Mouse (Mus musculus): ENCODE data around the gene Ampd3.

The Ampd3 gene

DNA sequence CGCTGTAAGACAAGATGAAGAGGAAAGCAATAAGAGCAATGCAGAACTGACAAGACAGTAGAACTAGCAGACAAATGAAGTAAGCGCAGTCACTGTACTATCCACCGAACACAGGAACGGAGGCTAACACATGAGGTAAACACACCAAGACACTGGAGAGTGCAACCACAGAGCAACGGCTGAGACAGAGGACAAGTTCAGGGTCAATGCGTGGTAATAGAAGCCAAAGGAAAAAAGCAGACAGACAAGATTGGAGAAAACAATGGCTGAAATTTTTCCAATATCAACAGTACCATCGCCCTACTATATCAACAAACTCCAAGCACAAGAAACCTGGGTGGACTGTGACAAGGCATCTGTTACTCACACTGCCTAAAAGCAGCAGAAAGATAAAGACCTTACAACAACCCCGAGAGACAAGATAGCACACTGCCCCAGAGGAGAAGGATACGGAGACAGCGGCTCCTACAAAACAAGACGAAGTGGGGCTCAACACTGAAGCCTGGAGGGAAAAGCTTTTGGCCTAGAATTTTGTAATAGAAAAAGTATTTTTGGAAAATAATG lies 50.9 kb downstream of the Ampd3 start:
- in situ Hi-C loops (cut with MboI; ENCODE audit: low pct_unique_long_range_greater_than_20kb in 1 of 2, low sequenced_read_pairs in 2 of 2, unreplicated experiment in 1 of 2): loop anchor here (5.0 to 10.0 kb wide), 2 partner anchors 108 to 196 kb away; no protein-coding TSS in a partner anchor

DNA sequence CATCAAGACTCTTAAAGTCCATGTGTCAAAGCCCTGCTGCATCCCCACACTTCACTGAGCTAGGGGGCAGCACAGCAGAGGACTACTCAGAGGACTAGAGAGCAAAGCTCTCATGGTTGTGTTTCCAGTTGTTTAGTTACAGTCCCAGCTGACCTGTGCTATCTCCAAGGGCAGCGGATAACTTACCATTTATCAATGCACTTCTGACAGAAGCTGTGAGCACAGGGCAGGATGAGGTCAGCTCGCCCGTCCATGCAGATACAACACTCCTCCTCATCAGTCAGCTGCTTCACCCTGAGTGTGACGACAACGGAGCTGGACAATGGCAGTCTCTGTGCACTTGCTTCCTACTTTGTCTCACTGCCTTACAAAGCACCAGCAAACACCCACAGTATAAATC lies 53.1 kb downstream of the Ampd3 start:
- in situ Hi-C loops (cut with MboI; ENCODE audit: low pct_unique_long_range_greater_than_20kb in 1 of 2, low sequenced_read_pairs in 2 of 2, unreplicated experiment in 1 of 2): no loop called here

DNA sequence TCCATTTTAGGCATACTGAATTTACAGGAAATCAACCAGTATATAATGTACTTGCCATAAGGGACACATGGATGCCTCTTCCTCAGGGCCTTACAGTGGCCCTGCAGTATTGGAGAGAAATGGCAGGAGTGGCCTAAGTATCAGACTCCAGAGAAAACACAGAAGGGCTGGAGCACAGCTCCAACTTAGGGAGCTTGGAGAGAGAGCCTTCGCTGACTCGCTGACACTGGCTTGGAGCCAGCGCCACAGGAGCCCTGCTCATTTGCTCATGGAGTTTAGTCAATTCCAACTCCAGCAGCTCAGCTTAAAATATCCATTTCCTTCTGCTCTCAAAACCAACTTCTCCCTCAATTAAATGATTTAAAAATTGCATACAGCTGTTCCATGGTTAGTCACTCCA lies 53.6 kb downstream of the Ampd3 start:
- in situ Hi-C loops (cut with MboI; ENCODE audit: low pct_unique_long_range_greater_than_20kb in 1 of 2, low sequenced_read_pairs in 2 of 2, unreplicated experiment in 1 of 2): no loop called here

DNA sequence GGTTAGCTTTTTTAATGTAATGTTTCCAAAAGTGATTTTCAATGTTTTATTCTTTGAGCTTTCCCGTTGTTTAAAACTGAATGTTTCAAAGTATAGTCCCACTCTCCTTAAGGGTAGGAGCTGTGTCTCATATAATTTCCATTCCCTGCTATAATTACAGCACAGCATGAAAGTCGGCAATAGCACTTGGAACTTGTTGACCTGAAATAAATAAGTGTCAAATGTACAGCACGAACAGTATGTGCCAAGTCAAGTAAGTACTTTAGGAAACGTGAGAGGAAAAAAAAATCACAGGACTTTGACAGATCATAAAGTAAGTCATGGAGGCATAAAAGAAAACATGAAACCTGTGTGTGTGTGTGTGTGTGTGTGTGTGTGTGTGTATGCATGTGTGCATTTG lies 54.0 kb downstream of the Ampd3 start:
- in situ Hi-C loops (cut with MboI; ENCODE audit: low pct_unique_long_range_greater_than_20kb in 1 of 2, low sequenced_read_pairs in 2 of 2, unreplicated experiment in 1 of 2): no loop called here

DNA sequence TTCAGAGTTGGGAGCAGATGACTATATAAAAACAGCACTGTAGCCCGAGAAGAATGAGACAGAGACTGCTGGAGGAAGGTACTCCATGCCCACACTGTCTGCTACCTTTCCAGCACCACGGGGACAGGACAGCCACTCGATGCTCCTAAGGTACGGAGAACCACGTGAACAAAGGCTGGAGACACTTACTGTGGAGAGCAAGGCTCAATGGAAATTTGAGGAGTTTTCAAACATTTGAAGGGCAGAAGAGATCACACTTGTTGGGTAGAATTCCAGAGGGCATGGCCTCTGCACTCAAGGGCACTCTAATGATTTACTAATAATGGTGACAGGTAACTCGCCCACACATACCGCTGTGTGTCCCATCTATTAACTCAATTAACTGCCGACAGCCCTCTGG lies 55.1 kb downstream of the Ampd3 start:
- in situ Hi-C loops (cut with MboI; ENCODE audit: low pct_unique_long_range_greater_than_20kb in 1 of 2, low sequenced_read_pairs in 2 of 2, unreplicated experiment in 1 of 2): no loop called here

DNA sequence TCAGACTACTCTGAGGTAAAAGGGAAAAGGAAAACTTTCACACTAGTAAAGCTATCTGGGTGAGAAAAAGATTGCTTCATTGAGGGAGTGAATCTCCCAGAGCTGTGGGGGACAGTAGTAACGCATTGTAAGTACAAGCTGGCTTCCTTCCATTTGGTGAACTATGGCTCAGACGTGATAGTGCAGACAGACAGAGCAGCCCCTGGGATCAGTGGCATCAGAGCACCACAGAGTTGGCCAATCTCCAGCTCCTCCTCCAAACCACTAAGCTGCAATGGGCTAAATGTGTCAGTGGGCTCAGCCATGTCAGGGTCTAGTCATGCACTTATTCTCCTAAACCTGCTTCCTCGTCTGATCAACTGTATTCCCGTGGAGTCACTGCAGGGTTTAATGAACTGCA lies 55.6 kb downstream of the Ampd3 start:
- in situ Hi-C loops (cut with MboI; ENCODE audit: low pct_unique_long_range_greater_than_20kb in 1 of 2, low sequenced_read_pairs in 2 of 2, unreplicated experiment in 1 of 2): no loop called here

DNA sequence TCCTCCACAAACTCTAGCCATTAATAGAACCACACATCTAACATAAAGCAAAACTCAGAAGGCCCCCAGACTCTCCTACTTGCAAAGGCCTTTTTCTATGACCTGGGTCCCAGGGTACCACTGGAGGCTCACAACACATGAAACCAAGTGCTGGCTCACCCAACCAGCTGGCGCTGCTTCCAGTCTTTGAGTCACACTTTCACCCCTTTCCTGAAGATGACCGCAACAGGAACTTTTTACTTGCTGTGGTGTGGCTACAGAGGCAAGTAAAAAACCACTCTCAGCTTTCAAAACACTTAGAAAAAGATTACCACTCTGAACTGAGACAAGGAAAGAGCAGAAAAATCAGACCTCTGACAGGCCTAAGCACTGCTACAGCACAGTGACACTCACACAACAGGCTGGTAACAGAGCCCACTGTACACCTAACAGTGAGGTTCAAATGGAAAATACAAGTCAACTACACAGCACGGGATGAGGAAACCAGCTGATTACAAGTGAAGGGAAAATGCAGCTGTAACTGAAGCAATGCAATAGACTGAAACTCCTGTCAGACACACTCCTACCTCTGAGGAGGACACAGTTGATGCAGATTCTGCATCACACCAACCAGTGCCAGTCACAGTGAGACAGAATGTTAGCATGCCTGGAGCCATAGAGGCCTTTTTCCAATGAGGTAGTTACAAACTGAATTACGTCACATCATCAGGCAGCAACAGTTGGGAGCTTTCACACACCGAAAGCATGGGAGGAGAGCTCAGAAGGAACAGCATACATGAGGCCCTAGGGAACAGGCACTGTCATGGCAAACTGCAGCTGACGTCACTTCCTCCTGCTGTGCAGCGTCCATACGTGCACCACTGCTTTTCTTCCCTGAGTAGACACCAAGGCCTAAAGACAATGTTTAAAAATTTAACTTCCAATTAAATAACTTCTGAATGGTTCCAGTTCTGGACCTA lies 56.3 kb downstream of the Ampd3 start:
- in situ Hi-C loops (cut with MboI; ENCODE audit: low pct_unique_long_range_greater_than_20kb in 1 of 2, low sequenced_read_pairs in 2 of 2, unreplicated experiment in 1 of 2): no loop called here

DNA sequence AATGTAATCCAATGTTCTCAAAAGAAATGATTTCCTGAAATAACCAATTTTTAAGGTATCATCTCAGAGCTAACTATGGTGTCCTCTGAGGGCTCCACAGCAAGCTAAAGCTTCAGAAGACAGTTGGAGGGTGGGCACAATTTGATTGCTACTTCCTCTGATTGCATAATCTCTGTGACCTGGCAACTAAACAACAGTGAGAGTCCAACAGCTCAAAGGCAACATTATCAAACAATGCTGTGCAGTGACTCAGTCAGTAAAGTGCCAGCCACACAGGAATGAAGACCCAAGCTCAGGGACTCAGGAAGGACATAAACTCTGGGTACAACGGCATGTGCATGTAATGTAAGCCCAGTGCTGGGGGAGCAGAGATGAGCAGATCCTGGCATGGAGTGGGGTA lies 65.0 kb downstream of the Ampd3 start:
- in situ Hi-C loops (cut with MboI; ENCODE audit: low pct_unique_long_range_greater_than_20kb in 1 of 2, low sequenced_read_pairs in 2 of 2, unreplicated experiment in 1 of 2): no loop called here

DNA sequence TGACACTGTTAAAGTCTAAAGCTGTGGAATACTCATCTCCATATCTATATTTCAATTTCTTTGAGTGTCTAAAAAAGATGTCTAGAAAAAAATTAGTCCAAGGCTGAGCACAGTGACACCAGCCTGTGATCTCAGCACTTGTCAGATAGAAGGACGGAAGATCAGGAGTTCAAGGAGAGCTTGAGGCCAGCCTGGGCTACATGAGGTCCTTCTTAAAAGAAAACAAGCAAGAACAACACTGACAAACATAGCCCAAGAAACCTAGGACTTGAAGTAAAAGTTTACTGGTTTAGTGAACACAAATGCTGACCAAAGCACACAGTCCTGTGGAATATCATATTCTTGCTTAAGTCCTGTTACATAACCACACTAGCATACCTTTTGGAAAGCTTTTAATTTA lies 66.0 kb downstream of the Ampd3 start:
- in situ Hi-C loops (cut with MboI; ENCODE audit: low pct_unique_long_range_greater_than_20kb in 1 of 2, low sequenced_read_pairs in 2 of 2, unreplicated experiment in 1 of 2): no loop called here

DNA sequence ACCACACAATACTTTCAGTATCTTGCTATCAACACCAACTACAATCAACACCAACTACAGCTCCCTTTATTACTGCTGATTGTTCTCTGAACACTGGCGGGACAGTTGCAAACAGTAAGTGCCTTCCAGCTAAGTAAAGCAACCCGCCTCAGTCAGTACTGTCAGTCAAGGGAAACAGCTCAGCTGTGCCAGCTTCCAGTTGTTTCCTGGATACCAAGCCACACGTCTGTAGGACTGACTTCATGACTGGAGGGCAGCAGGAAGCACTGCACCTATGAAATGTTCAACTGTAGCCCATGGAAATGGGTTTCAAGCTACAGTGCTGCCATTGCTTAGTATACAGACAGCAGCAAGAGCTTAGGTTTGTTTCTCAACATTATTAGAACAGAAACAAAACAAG lies 66.5 kb downstream of the Ampd3 start:
- in situ Hi-C loops (cut with MboI; ENCODE audit: low pct_unique_long_range_greater_than_20kb in 1 of 2, low sequenced_read_pairs in 2 of 2, unreplicated experiment in 1 of 2): no loop called here

DNA sequence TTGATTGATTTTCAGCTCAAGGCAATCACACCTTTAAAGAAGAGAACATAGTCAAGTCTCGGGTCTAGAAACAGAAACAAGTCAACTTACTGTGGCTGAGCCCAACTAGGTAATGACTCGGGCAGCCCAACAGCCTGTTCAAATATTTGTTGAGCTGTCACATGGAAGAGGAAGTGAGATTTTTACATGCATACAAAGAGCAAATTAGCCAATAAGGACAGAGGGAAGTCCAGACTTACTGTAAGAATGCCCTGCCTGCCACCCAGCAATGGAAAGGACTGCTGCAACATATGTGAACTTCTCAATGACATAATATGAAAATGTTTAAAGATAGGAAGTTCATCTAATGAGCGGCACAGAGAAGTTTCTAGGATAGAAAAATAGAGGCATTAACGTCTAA lies 72.3 kb downstream of the Ampd3 start:
- in situ Hi-C loops (cut with MboI; ENCODE audit: low pct_unique_long_range_greater_than_20kb in 1 of 2, low sequenced_read_pairs in 2 of 2, unreplicated experiment in 1 of 2): no loop called here

DNA sequence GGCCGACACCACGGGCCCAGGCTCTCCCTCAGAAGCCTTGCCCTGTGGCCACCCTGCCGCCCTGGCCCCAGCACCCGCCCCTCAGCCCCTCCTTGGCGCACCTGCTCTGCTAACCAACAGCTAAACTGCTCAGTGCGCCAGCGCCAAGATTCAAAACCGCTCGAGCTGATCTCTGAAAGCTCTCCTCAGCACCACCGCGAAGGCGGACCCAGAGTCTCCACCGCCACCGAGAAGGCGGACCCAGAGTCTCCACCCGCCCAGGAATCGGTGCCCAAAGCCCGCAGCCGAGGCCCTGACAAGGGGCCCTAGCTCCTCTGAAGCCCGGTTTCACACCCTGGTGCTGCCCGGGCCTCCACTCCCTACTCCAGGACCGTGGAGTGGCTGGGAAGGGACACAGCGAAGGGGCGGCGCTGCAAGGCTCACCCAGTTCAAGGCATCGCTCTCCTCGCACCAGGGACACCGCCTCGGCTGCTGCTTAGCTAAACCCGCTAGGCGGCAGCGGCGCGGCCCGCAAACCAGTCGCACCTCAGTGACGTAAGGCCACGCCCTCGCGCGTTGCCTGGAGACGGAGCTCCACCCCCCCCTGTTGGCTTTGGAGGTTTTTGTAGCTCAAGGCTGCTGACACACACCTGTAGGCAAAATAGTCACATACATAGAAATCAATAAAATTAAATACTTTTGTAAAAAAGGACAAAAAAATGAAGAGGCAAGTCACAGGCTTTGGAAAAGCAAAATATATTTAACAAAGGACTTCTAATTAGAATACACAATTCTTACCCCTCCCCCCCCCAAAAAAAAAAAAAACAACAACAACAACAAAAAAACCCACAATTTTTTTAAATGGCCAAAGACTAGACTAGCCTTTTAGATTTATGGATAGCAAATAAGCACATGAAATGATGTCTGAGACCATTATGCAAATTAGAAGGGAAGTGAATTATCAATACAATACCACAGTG lies 76.2 kb downstream of the Ampd3 start, which contains the start of gene Rnf141:
Gene Rnf141 (minus strand): TSS at position 542 of the 959 bp plus-strand sequence.
- in situ Hi-C loops (cut with MboI; ENCODE audit: low pct_unique_long_range_greater_than_20kb in 1 of 2, low sequenced_read_pairs in 2 of 2, unreplicated experiment in 1 of 2): no loop called here

DNA sequence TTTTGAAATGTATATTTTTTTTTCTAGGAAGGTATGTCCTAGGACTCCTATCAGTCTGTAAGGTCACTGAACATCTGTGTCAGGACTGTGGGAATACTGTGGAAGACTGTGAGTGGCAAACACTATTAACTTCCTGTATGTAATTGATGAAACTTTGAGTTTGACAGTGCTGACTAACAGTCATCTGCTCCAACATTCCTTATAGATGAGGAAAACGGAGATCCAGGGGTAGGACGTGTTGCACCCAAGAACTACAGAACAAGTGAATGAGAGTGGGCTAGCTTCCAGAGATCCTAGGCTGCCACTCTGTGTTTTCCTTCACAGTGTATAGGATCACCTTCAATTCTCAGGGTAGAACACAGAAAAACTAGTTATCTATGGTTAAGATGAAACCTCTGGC lies 79.3 kb downstream of the Ampd3 start:
- in situ Hi-C loops (cut with MboI; ENCODE audit: low pct_unique_long_range_greater_than_20kb in 1 of 2, low sequenced_read_pairs in 2 of 2, unreplicated experiment in 1 of 2): no loop called here

DNA sequence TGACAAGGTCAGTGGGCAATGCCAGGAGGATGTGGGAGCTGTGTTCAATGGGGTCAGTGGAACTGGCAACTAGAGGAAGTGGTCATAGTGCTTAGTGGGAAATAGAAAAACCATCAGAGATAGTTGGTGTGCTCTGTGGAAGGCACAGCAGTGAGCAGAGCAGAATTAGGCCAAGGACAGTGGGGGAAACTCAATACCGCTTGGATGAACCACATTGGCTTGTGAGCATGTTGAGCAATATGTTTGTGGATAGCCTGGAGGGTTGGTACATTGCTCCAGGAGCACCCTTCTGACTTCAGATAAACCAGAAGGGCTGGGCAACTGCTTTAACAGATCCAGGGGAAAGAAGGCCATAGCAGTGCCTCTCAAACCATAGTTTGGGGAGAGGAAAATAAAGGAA lies 80.4 kb downstream of the Ampd3 start:
- in situ Hi-C loops (cut with MboI; ENCODE audit: low pct_unique_long_range_greater_than_20kb in 1 of 2, low sequenced_read_pairs in 2 of 2, unreplicated experiment in 1 of 2): no loop called here

DNA sequence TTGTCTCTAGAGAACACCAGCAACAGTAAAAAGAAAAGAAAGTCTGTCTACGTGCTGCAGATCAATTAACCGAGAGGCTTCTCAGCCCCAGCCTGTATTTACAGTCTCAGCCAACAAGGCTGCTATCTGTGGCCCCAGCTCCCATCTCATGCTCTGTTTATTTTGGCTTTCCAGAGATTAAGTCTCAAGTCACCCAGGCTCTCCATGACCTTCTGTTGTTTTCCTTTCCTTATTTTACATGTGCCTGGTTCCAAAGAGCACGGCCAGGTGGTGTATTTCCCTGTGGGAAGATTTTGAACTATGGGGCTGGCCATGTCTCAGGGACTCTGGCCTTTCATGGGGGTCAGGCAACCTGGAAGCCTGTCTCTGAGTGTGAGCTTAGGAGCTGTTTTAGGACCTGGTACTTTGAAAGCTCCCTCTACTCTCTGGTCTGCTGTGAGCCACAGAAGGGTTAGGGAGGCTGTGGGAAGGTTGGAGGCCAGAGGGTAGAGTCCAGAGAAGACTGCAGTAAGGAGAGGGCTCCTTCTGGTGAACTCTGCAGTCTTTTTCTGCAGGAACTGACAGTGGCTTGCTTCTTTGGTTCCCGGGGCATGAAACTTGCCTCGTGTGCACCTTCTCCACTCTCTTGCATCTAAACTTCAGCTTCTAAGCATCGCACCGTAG lies 83.7 kb downstream of the Ampd3 start:
- in situ Hi-C loops (cut with MboI; ENCODE audit: low pct_unique_long_range_greater_than_20kb in 1 of 2, low sequenced_read_pairs in 2 of 2, unreplicated experiment in 1 of 2): no loop called here

DNA sequence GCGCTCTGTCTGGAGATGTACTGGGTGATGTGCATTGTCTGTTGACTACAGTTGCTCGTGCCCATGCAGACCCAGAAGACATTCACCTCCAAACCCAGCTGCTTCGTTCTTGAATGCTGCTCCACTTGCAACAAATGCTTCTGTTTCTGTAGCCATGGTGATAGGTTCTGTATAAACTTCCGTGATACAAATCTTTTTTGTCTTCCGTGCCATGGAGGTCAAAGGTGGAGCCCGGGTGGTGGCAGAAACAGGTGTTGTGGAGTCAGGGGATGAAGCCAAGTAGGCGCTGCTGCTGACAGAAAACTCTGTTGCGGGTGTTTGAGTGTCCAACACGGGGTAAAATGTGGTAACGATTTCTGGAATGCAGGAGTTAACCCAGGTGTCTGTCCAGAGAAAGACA lies 85.6 kb downstream of the Ampd3 start:
- in situ Hi-C loops (cut with MboI; ENCODE audit: low pct_unique_long_range_greater_than_20kb in 1 of 2, low sequenced_read_pairs in 2 of 2, unreplicated experiment in 1 of 2): no loop called here

DNA sequence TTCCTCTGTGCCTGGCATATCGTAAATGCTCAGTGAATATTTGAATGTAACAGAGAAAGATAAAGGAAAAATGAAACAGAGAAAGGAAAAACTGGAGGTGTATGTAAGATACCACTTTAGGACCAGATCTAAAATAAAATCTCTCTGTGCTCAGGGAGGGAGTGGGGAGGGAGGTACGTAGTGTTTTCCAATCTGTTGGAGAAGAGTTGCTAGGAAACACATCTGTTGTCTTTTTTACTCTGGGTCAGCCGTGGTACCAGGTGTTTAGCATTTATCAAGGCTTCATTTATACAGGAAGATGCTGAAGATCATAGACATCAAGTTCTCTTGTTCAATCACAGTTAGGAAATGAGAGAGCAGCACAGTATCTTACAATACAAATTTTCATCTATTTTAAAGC lies 86.5 kb downstream of the Ampd3 start:
- in situ Hi-C loops (cut with MboI; ENCODE audit: low pct_unique_long_range_greater_than_20kb in 1 of 2, low sequenced_read_pairs in 2 of 2, unreplicated experiment in 1 of 2): no loop called here

DNA sequence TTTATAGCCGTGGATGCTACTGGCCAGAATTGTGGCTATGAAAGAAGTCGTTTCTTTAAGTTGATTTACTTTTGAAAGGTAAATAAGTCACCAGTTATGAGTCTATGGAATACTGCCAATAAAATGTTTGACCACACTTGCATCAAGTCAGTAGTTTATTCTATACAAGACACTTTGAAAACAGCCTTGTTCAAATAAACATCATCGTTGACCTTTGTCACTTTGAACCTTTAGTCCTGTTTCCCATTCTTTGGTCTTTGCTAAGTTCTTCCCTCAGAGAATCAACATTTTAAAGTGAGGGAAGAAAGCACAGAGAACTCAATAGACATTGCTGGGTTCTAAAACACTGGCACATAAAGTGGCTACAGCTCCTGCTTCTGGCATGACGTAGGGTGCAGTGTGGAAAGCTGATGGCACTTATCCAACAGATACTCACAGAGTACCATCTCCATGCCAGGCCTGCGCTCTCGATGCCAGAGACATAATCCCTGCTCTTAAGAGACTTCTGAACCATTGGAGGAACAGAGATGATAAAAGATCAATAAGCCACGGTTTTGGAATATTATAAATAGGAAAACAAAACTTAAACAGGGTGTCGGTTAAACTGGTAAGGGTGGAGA lies 87.0 kb downstream of the Ampd3 start:
- in situ Hi-C loops (cut with MboI; ENCODE audit: low pct_unique_long_range_greater_than_20kb in 1 of 2, low sequenced_read_pairs in 2 of 2, unreplicated experiment in 1 of 2): no loop called here
